Mouse (Mus musculus) gastrocnemius, postnatal 10 days (tissue): ENCODE measurements at regions not wholly inside any gene's neighbourhood (a gene's known extent, or its start where the extent isn't known, plus 50 kb on each side); places are given as distances from the start of the nearest gene placed in this dataset.

Source experiments
- DNase-seq: peaks from one replicate; pipeline ENCODE4 v3.0.0; 2021; ENCODE audit warnings: mixed read lengths

- DNase-seq: no peak
Measured at GRCm38 (mm10) chr15:68811041-68811440, 2310.3 kb upstream of the Lrrc6 start.

GRCm38 (mm10) chr15:68810593-68810992, 2309.9 kb upstream of the Lrrc6 start:
- DNase-seq: no peak

GRCm38 (mm10) chr15:68808175-68808574, 2307.5 kb upstream of the Lrrc6 start:
- no peak for DNase-seq

DNA sequence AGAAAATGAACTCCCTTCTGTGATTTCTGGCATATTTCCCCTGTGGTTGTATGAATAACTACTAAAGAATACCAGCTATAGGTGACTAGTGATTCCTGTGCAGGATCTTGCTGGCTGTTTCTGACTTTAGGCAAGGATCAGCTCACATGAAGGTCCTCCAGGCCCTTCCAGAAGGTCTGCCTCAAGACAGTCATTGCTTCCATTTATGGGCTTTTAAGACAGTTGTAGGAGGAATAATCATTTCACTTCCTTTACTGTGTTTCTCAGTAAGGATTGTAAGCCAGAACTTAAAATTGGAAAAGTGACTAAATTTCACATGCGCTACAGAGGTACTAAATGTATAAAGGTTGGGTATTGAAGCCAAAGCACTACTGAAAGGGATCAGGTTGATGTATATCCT, 2303.5 kb upstream of the Lrrc6 start:
- no peak for DNase-seq

DNA sequence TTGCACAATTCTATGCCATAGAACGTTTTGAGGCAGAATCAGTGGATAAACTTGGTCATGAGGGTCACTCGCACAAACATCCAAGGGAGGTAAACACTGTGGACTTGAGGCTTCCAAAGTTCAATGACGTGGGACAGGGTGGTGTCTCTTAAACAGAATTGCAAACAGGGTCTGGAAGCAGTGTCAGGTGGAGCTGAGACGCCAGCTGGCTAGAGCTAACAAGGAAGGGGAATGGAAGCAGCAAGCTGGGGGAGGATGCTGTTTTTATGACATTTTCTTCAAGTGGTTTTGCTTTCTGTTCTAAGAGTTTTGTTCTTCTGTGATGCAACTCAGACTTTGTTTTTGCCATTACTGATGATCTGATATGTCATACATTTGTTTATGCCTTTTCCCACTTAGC, 2301.1 kb upstream of the Lrrc6 start:
- no peak for DNase-seq

DNA sequence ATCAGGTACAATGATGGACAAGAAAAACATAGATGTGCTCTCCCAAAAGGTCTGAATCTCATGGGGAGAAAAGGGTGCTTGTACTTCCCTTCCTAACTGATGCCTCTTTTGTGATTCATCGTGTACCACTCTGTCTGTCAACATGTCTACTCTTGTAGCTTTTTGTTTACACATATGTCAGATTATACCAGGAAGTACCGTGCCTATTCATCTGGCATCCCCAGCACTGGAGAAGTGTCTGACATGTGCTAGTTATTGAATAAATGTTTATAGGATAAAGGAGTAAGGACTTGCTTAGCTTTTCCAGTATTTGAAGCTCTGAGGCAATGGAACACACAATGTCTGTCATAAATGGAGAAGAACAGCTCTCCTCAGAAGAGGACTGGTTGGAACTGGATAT, 2296.7 kb upstream of the Lrrc6 start:
- no peak for DNase-seq

DNA sequence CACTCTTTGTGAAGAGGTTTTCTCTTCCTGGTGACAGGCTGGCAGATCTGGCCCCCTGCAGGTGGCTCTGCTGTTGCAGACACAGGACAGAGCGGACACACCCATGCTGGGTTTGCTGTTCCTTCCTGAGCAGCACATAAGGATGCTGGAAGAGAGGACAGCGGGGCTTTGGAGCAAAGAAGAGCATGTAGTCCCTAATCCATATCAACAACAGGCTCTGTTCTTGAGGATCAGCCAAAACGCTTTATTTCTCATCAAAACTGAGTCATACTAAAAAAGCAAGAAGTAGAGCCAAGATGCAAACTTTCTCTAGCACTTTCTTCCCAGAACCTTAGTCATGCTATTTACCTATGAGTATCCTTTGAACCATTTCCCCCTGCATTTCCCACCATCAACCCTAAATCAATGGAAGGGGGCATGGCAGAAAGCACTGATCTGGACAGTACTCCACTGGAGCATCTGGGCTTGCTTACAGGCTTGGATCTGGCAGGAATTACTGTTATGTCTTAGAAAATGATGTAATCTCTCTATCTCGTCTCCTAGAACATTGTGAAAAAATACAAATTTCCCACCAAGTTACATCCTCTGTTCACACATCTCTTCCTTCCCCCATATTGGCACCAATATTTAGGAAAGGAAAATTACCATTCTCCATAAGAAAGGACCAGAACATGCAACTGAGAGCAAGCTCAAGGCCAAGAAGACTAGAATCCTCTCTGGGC, 2294.7 kb upstream of the Lrrc6 start:
- DNase-seq: no peak

DNA sequence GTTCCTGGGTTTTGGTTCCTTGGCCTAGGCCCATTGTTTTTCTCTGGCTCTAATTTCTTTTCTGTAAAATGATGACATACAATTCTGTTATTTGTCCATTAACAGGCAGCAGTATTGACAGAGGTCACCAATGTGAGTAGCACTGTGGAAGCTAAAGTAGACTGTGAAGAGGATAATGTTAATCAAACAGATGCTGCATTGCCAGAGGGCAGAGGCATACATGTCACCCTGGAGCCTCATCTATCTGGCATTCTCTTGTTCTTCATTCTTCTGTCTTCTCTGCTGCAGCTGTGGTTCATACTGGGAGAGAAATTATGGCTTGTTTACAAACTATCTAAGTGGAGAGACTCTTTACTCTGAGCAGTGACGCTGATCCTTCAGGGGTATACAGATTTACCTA, 2259.2 kb upstream of the Lrrc6 start:
- no peak for DNase-seq

DNA sequence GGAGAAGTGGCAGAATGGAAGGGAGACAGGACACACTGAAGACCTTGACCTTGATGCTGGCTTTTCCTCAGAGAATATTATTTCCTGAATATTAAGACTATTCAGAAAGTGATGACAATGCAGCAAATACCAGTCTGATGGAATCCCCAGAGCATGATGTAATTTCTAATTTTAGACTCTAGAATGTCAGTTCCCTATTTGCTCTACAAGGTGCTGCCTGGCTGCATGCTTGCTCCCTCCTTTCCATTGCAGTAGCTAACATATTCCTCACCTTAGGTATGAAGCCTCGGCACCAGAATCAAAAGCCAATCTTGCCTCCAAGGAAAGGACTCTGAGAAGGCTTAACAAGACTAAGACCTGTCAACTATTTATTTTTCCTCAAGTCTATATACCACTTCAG, 2254.5 kb upstream of the Lrrc6 start:
- DNase-seq: no peak

GRCm38 (mm10) chr15:68754834-68755233, 2254.1 kb upstream of the Lrrc6 start:
- no peak for DNase-seq

DNA sequence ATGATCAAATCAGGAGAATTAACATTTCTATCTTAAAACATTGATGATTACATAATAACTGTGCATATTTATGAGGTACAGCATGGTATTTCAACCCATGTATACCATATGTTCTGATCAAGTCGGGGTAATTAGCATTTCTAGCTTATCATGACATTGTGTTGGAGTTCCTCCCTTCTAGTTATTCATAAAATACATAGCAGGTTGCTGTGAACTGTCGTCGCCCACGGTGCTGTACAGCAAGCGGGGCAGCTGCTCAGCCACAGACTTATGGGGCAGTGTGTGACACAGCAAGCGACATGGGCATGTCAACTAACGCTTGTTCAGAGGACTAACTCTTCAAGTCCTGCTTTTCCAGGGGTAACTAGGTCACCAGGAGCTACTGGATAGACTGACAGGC, 2238.6 kb upstream of the Lrrc6 start:
- DNase-seq: no peak

- no peak for DNase-seq
Measured at GRCm38 (mm10) chr15:68721250-68721649, 2220.5 kb upstream of the Lrrc6 start.

DNA sequence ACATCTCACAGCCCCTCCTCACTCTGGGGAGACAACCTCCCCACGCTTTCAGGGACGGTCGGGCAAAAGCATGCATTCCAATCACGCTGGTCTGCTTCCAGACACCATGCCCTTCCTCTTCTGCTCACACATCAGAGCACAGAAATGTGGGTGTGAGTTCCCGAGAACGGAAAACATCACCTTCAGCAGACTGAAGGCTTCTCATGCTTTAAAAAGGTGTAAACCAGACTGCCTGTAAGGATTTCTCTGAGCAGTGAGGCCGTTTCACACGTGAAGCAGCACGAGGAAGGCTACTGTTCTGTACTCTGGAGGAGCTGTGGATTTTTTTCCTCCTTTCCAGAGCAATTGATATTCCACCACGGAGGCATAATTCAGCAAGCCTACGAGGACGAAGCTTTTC, 2218.8 kb upstream of the Lrrc6 start:
- DNase-seq: no peak

DNA sequence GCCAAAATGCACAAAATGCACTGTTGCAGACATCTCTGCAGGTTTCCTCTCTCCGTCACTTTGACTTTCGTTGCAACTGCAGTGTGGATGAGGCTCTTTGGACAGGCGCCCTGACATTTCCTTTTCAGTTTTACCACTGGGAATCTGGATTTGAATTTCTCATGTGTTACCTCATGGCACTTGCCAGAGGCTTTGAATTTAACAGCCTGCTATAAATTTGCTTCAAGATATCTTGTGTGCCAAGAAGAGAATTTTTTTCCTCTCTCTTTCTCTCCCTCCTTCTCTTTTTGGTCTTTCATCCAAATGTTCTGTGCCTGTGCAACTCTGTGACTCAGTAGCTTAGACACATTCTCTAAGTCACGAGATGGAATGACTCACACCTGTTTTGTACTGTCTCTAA, 2213.6 kb upstream of the Lrrc6 start:
- no peak for DNase-seq

- no peak for DNase-seq
Measured at GRCm38 (mm10) chr15:68707306-68707705, 2206.6 kb upstream of the Lrrc6 start.

- DNase-seq: no peak
Measured at GRCm38 (mm10) chr15:68695041-68695650, 2194.4 kb upstream of the Lrrc6 start.

GRCm38 (mm10) chr15:68667462-68667861, 2166.8 kb upstream of the Lrrc6 start:
- no peak for DNase-seq

GRCm38 (mm10) chr15:68665331-68665730, 2164.6 kb upstream of the Lrrc6 start:
- DNase-seq: no peak

DNA sequence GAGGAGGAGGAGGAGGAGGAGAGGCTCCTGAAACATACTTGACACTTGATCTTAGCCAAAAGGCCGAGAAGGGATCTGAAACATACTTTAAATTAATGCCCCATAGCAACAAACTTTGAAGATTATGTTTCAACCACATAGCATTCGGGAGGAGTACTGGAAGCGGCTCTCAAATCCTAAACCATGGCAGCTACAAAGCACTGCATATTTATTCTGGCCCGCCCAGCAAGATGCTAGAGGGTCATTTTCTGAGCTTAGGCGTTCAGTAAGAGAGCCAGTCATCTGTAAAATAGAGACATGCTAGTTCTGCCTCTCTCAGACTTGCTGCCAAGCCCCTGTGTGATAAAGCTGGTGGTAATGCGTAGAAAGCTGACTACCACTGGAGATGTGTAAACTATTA, 2156.0 kb upstream of the Lrrc6 start:
- no peak for DNase-seq

DNA sequence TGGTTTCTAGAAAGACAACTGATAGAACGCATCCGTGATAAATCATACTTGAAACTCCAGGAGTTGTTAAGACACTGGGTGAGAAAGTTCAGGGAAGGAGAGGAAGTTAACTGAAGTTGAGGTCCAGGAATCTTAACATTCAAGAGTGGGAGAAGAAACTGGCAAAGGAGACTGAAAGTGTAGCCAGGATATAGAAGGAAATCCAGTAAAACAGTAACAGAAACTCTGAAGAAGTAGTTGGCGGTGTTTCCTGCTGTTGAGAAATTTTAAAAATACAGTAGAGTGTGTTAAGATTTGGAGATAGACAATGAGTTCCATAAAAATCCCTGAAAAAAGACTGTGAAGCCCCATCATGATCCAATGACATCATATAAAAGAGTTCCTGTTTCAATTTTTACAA, 2154.3 kb upstream of the Lrrc6 start:
- DNase-seq: no peak

GRCm38 (mm10) chr15:68650609-68651008, 2149.9 kb upstream of the Lrrc6 start:
- no peak for DNase-seq

DNA sequence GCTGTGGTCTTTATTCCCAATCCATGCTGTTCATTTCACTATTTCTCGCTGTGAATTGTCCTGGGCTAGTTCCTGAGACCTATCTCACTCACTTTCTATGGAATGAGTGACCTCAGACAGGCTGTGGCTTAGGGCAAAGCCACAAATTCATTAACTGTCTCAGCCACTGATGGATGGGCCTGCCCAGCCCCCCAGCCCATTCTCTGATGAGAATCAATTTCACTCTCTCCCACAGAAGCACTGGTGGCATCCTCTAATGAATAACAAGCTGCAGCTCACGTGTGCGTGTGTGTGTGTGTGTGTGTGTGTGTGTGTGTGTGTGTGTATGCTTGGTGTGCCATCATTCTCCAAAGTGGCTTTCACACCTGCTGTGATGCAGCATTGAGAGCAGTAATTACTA, 2149.3 kb upstream of the Lrrc6 start:
- DNase-seq: no peak

GRCm38 (mm10) chr15:68646865-68647264, 2146.2 kb upstream of the Lrrc6 start:
- no peak for DNase-seq

DNA sequence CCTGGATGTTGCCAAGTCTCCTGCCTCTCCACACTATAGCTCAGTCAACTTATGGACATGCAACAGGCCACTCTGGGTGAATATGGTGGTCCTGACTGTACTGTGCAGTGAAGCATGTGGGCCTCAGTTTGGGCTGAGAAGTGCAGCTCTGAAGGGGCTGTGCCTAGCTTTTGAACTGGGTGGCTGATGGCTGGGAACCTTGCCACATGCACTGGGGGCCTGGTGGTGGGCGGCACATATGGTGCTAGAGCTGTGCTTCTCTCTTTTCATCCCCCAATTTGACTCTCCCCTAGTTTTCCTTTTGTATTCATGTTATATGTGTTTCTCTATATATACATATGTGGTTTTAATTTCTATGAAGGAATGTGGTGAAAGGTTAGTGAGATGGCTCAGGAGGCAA, 2144.2 kb upstream of the Lrrc6 start:
- no peak for DNase-seq

DNA sequence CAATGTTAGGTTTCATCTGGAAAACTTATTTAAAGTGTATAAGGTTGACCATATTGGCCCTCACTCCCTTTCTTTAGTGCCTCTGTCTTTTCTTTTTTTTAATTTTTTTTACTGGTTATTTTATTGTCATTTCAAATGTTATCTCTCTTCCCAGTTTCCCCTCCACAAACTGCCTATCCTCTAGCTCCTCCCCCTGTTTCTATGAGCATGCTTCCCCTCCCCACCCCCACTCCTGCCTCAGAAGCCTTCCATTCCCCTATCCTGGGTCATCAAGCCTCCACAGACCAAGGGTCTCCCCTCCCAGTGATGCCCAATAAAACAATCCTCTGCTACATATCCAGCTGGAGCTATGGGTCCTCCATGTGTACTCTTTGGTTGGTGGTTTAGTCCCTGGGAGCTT, 2134.9 kb upstream of the Lrrc6 start:
- no peak for DNase-seq
